Mouse (Mus musculus): Measurements from ENCODE around the gene Rph3al.

DNA sequence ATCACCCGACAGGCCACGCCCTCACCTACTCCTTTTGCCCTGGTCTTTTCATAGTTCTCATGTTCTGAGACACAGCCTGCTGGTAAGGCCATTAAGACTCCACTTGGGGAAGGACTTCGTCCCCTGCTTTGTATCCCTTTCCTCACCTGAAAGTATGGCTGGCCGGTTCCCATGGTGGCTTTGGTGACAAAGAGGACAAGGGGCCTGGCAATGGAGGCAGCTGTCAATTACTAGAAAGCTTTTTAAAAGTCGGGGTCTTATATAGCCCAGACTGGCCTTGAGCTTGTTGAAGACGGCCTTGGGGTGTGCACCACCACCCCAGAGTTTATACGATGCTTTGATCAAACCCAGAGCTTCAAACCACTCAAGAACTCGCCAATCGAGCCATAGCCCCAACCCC is 39.7 kb downstream of the Rph3al start:
- TF ChIP-seq CTCF (IDR thresholded peaks at IDR 0.05; ENCODE audit: extremely low read depth, insufficient read depth, insufficient read length, insufficient replicate concordance), result no peak
- TF ChIP-seq POLR2A (IDR thresholded peaks at IDR 0.05; ENCODE audit: low read depth, low read length), result no peak
